Comparison of ENCODE assay signal across 11 mouse cellular contexts in the genomic region with DNA sequence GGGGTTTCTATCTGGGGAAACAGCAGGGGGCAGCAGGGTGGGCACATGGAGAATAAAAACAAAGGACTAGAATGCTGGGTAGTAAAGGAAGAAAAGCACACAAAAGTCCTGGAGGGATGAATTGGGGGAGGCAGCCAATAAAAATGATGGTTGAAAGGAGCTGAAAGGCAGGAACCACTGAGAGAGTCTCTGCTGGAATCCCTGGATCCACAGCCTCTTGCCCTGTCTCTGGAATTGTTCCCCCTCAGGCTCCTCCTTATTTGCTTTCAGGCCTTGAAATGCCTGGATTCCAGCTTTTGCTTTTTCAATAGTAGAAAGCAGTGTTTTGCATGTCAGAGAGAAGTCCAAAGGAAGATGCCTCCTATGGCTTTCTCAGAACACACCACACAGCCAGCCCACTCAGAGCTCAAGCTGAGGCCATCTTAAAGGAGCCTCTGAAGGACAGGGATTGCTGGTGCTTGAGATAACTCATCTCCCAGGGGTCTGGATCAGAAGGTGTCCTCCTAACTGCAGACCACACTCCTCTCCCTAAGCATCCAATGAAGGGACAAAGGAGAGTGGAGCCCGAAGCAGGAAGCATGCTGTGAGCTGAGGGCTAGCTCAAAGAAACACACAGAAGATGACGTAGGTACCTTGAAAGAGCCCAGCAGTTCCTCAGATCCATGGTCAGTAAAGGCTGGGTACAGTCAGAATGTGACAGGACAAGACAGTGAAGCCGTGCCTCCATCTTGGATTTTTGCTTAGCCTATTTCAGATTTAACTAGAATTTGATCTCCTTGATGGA. TPM values are rescaled to one million over a fixed set of nuclear protein-coding genes. Genes with fewer than 3 reads are reported as not detected.
DNase-seq lines count a peak whose midpoint lies in the region; ATAC-seq and TF ChIP-seq lines count a peak whose summit lies in the region.
"Had no signal": no experiment of that assay in that cellular context is flagged by ENCODE, and none has a peak within 500 bp of the region (broad histone marks: within the 10 kb centered on the region; RNA-seq: fewer than 3 reads in every experiment).

No protein-coding gene starts in this region.

- peak; percentile 33 for TF ChIP-seq CTCF in layer of hippocampus, adult 2 months (conservative IDR thresholded peaks at IDR 0.05)
- no peak for TF ChIP-seq CTCF in midbrain, postnatal 0 days (IDR thresholded peaks at IDR 0.05)

- H3K27ac ChIP-seq in layer of hippocampus, adult 2 months = peak overlapping the region; percentile 65
- peak overlapping the region; percentile 82 for H3K27ac ChIP-seq in embryonic facial prominence, embryonic 10.5 days (replicated peaks)
- peak overlapping the region; percentile 69 for H3K27ac ChIP-seq in hindbrain, embryonic 13.5 days
- H3K27ac ChIP-seq in midbrain, postnatal 0 days (ENCODE audit: low read depth, low read length) = peak overlapping the region; percentile 51; the same call in 1 of the 2 replicates
- H3K27ac ChIP-seq: liver, embryonic 13.5 days had no signal

- H3K4me2 ChIP-seq in hindbrain, embryonic 13.5 days = no peak overlapping the region
- H3K4me2 ChIP-seq in midbrain, postnatal 0 days (ENCODE audit: low read depth, low read length, poor library complexity, severe bottlenecking) = no peak overlapping the region
- H3K4me2 ChIP-seq: liver, embryonic 13.5 days had no signal

- WGBS in embryonic facial prominence, embryonic 10.5 days = 48% methylated on average over 3 of the region's 3 CpGs
- WGBS in hindbrain, embryonic 13.5 days = 23% methylated on average over 3 of the region's 3 CpGs
- 31% methylated on average over 3 of the region's 3 CpGs for WGBS in midbrain, postnatal 0 days

- H3K4me1 ChIP-seq in embryonic facial prominence, embryonic 10.5 days = peaks cover 13% of the 10 kb centered on the region
- peaks cover 13% of the 10 kb centered on the region for H3K4me1 ChIP-seq in hindbrain, embryonic 13.5 days (replicated peaks)
- H3K4me1 ChIP-seq in midbrain, postnatal 0 days (ENCODE audit: insufficient read depth, low read length) = no peaks in the 10 kb centered on the region
- H3K4me1 ChIP-seq: liver, embryonic 13.5 days had no signal

- no peak overlapping the region for H3K4me3 ChIP-seq in layer of hippocampus, adult 2 months
- H3K4me3 ChIP-seq in embryonic facial prominence, embryonic 10.5 days = no peak overlapping the region
- H3K4me3 ChIP-seq in hindbrain, embryonic 13.5 days = no peak overlapping the region
- no peak overlapping the region for H3K4me3 ChIP-seq in midbrain, postnatal 0 days (ENCODE audit: low read depth, low read length)
- H3K4me3 ChIP-seq: liver, embryonic 13.5 days had no signal

- H3K9ac ChIP-seq in hindbrain, embryonic 13.5 days = no peak overlapping the region
- no peak overlapping the region for H3K9ac ChIP-seq in midbrain, postnatal 0 days (replicated peaks; ENCODE audit: low read length, poor library complexity, severe bottlenecking)
- H3K9ac ChIP-seq: liver, embryonic 13.5 days had no signal

- peak; percentile 71 for ATAC-seq in hindbrain, embryonic 13.5 days (ENCODE audit: low FRiP score)
- peak; percentile 34; the same call in 1 of the 2 replicates for ATAC-seq in midbrain, postnatal 0 days (ENCODE audit: low FRiP score)

- no peak for DNase-seq in layer of hippocampus, adult 2 months (ENCODE audit: low spot score in 2 of 2)
- DNase-seq in layer of hippocampus, postnatal 36 days = no peak
- DNase-seq in embryonic facial prominence, embryonic 10.5 days (ENCODE audit: low spot score) = peak; percentile 23
- DNase-seq in midbrain, postnatal 0 days (ENCODE audit: low spot score) = peak; percentile 66
- DNase-seq in c-Kit-positive CD71-positive TER-119-positive erythroid progenitor cells, embryonic 14.5 days (ENCODE audit: low spot score) = no peak
- DNase-seq in right cerebral cortex, postnatal 10 days (ENCODE audit: low spot score in 2 of 2) = no peak
- no peak for DNase-seq in left cerebral cortex, adult 8-10 months (ENCODE audit: low spot score in 2 of 2)
- DNase-seq: adrenal gland, postnatal 10 days; kidney, postnatal 14 days; liver, embryonic 13.5 days had no signal

- H3K36me3 ChIP-seq in embryonic facial prominence, embryonic 10.5 days (replicated peaks) = no peaks in the 10 kb centered on the region
- H3K36me3 ChIP-seq in hindbrain, embryonic 13.5 days = no peaks in the 10 kb centered on the region
- H3K36me3 ChIP-seq in midbrain, postnatal 0 days (ENCODE audit: insufficient read depth, low read length) = no peaks in the 10 kb centered on the region; the same call in 1 of the 2 replicates
- H3K36me3 ChIP-seq: liver, embryonic 13.5 days had no signal

- no peaks in the 10 kb centered on the region for H3K27me3 ChIP-seq in embryonic facial prominence, embryonic 10.5 days (replicated peaks; ENCODE audit: low read depth, poor library complexity, severe bottlenecking)
- no peaks in the 10 kb centered on the region for H3K27me3 ChIP-seq in hindbrain, embryonic 13.5 days
- no peaks in the 10 kb centered on the region for H3K27me3 ChIP-seq in midbrain, postnatal 0 days (ENCODE audit: insufficient read depth, low read length)
- H3K27me3 ChIP-seq: liver, embryonic 13.5 days had no signal

- H3K9me3 ChIP-seq in embryonic facial prominence, embryonic 10.5 days = no peaks in the 10 kb centered on the region
- H3K9me3 ChIP-seq in hindbrain, embryonic 13.5 days = no peaks in the 10 kb centered on the region
- no peaks in the 10 kb centered on the region for H3K9me3 ChIP-seq in midbrain, postnatal 0 days (ENCODE audit: low read length)
- H3K9me3 ChIP-seq: liver, embryonic 13.5 days had no signal

RNA-seq across cellular contexts. Expression of gene Ptn, which starts 48.4 kb away (rescaled TPM):
- total RNA-seq in layer of hippocampus, adult 2 months (2021) = 100 to 1,000 TPM; 217 to 220 TPM
- total RNA-seq in layer of hippocampus, postnatal 36 days (2021) = 100 to 1,000 TPM; 234 TPM
- 225 and 262 TPM in 2 replicates for polyA plus RNA-seq in embryonic facial prominence, embryonic 10.5 days (2016; fragmentation: Nextera tagmentation; extraction: Ambion mirVana)
- polyA plus RNA-seq in hindbrain, embryonic 13.5 days (2015; fragmentation: Nextera tagmentation; extraction: Ambion mirVana) = 566 and 774 TPM in 2 replicates
- 486 and 584 TPM in 2 replicates for total RNA-seq in midbrain, postnatal 0 days (2014; rRNA removed)
- polyA plus RNA-seq in midbrain, postnatal 0 days (2015; fragmentation: Nextera tagmentation; extraction: Ambion mirVana) = 1,122 and 1,124 TPM in 2 replicates
- 100 to 1,000 TPM; 297 to 351 (median 316) TPM for total RNA-seq in left cerebral cortex, adult 8-10 months (2022)

Comparison
In these comparisons a context has a peak if more than half of its experiments do, and no peak if none do; other contexts are left out.
1. DNase-seq: peak in embryonic facial prominence, embryonic 10.5 days (single experiment) and midbrain, postnatal 0 days (single experiment); none in layer of hippocampus, adult 2 months (0 of 2), layer of hippocampus, postnatal 36 days (0 of 2), c-Kit-positive CD71-positive TER-119-positive erythroid progenitor cells, embryonic 14.5 days (single experiment), right cerebral cortex, postnatal 10 days (0 of 2) and left cerebral cortex, adult 8-10 months (0 of 2).
2. Peak in every context shown above with its lines, with median percentiles within 50 percentile points of each other: H3K27ac ChIP-seq.